Mouse (Mus musculus) kidney, embryonic 15.5 days (tissue): ENCODE results near the gene Arhgef7. TPM values are rescaled to one million over a fixed set of nuclear protein-coding genes. Genes with fewer than 3 reads are reported as not detected.
A peak's percentile ranks its signal among the peaks of the same experiment; 100 is the strongest.

ENCODE experiments used
- ATAC-seq: fragments of 200-750 bp; cut with Nextera tagmentation; replicated peaks from 2 replicates; pipeline ENCODE4 v1.8.0; 2017; ENCODE audit warnings: moderate TSS enrichment; ENCODE audit not compliant: low FRiP score
- H3K27ac ChIP-seq: fragments of 300-500 bp; sonication (generic); 2 replicates; pipeline ENCODE4 v1.5.1; 2015; ENCODE audit warnings: mild to moderate bottlenecking, inconsistent platforms
- H3K27me3 ChIP-seq: fragments of 300-500 bp; sonication (generic); 2 replicates; pipeline ENCODE4 v1.6.1; 2015; ENCODE audit warnings: inconsistent platforms
- H3K36me3 ChIP-seq: fragments of 300-500 bp; sonication (generic); 2 replicates; pipeline ENCODE4 v1.6.1; 2015; ENCODE audit warnings: inconsistent platforms
- H3K4me1 ChIP-seq: fragments of 300-500 bp; sonication (generic); 2 replicates; pipeline ENCODE4 v1.6.1; 2015; ENCODE audit warnings: inconsistent platforms
- H3K4me2 ChIP-seq: fragments of 300-500 bp; sonication (generic); 2 replicates; pipeline ENCODE4 v1.6.1; 2015; ENCODE audit warnings: moderate library complexity, mild to moderate bottlenecking, inconsistent platforms
- H3K4me3 ChIP-seq: fragments of 300-500 bp; sonication (generic); replicated peaks from 2 replicates; pipeline ENCODE4 v1.5.1; 2015; ENCODE audit warnings: mild to moderate bottlenecking, inconsistent platforms
- H3K9ac ChIP-seq: fragments of 300-500 bp; sonication (generic); 2 replicates; pipeline ENCODE4 v1.6.1; 2015; ENCODE audit warnings: mild to moderate bottlenecking, inconsistent platforms
- H3K9me3 ChIP-seq: fragments of 300-500 bp; sonication (generic); replicated peaks from 2 replicates; pipeline ENCODE4 v1.6.1; 2016; ENCODE audit warnings: inconsistent platforms
- WGBS: fragments of 180-500 bp; shearing (Covaris S2); methylation state at CpG from one replicate; pipeline ENCODE4 v1.1.7; 2015; ENCODE audit warnings: mixed read lengths; 5-methylcytosine and 5-hydroxymethylcytosine counted together
- polyA plus RNA-seq: library from polyadenylated mRNA; unstranded; fragments of >200 nt; fragmentation: Nextera tagmentation; extraction: Ambion mirVana; gene quantifications from 2 replicates; pipeline ENCODE4 v1.2.1, GENCODE M21; 2015

Gene Arhgef7
- polyA plus RNA-seq = 38.6 and 40.1 TPM in 2 replicates

DNA sequence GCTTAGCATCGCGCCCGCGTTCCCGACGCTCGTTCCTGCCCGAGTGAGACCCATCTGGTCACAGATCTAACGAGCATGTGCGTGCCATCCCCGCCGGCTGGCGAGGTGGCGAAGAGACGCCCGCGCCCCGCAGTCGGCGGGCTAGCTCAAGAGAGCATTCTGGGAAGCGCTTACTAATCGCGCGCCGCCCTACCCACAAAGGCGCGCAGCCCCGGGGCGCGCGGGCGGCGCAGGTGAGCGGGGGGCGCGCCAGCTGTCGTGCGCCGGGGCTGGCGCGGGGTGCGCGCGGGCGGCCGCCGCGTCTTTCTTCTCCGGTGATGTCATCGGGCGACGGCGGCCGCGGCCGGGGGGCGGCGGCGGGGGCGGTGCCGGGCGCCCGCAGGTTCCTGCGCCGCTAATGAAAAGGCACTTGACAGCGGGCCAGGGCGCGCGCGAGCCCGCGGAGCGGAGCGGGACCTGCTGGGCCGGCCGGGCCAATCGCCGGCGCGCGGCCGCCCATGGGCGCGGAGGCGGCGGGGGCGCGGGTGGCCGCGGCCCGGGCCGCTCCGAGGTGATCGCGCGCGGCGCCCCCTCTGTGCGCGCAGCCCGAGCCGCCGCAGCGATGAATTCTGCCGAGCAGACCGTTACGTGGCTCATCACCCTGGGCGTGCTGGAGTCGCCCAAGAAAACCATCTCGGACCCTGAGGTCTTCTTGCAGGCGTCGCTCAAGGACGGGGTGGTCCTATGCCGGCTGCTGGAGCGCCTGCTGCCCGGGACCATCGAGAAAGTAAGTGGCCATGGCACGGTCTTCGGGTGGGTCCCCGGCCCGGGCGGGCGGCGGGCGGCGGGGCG, at the start of gene Arhgef7:
Gene Arhgef7, plus strand, starts transcription at position 71 of the 831 bp plus-strand sequence.
- H3K27ac ChIP-seq = no peak within 1 kb of the TSS
- H3K4me1 ChIP-seq = peaks cover 17% of the 10 kb centered on the region
- under 1% methylated on average over 95 of the region's 127 CpGs for WGBS
- H3K4me3 ChIP-seq = peak within 1 kb of the TSS; percentile 60
- H3K9me3 ChIP-seq = no peaks in the 10 kb centered on the region
- no peaks in the 10 kb centered on the region for H3K36me3 ChIP-seq
- ATAC-seq = peak; percentile 73
- peak within 1 kb of the TSS; percentile 55 for H3K9ac ChIP-seq
- peaks cover 85% of the 10 kb centered on the region for H3K27me3 ChIP-seq
- peak within 1 kb of the TSS; percentile 97 for H3K4me2 ChIP-seq

DNA sequence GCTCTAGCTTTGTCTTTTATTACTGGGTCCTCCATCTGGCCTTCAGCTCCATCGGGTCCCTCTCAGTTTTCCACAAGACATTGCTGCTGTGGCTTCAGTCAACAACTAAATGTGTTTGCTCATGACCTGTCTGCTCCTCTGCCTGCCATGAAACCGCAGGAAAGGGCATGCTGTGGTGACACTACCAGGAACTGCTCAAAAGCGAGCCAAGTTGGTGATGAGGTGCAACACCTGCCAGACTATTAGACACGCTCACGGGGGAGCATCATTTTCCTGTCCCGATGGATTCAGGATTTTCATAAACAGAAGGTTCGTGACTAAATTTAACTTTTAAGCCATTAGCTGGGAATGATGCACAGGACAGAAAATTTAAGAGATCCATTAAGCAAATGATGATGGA, 43.0 kb upstream of the Arhgef7 start:
- no peak overlapping the region for H3K9ac ChIP-seq
- no peak overlapping the region for H3K4me2 ChIP-seq
- H3K4me1 ChIP-seq = no peaks in the 10 kb centered on the region
- no peaks in the 10 kb centered on the region for H3K27me3 ChIP-seq
- no peak overlapping the region for H3K27ac ChIP-seq
- H3K36me3 ChIP-seq = no peaks in the 10 kb centered on the region
- H3K9me3 ChIP-seq = no peaks in the 10 kb centered on the region
- H3K4me3 ChIP-seq = no peak overlapping the region
- ATAC-seq = no peak
- 84% methylated on average over 7 of the region's 7 CpGs for WGBS

DNA sequence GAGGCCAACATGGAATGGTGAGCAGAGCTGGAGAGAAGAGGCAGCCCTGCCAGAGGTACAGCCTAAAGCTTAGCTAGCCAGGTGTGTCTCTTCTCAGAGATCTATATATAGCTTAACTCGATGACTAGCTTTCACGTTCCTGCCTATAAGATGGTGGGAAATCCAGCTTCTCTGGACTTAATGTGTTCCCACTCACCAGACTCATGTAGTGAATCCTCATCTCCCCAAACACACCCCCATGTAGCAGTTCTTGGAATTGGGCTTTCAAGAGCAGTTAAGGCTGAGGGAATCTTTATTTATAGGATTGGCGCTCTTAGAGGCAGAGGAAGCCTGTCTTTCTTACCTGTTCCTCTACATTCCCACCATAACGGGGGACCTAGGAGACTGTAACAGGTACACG, 40.3 kb upstream of the Arhgef7 start:
- no peaks in the 10 kb centered on the region for H3K4me1 ChIP-seq
- H3K36me3 ChIP-seq = no peaks in the 10 kb centered on the region
- H3K9me3 ChIP-seq = no peaks in the 10 kb centered on the region
- H3K4me3 ChIP-seq = no peak overlapping the region
- 87% methylated on average over 5 of the region's 5 CpGs for whole genome bisulfite sequencing
- no peak for ATAC-seq
- no peaks in the 10 kb centered on the region for H3K27me3 ChIP-seq
- H3K4me2 ChIP-seq = no peak overlapping the region
- no peak overlapping the region for H3K9ac ChIP-seq
- H3K27ac ChIP-seq = no peak overlapping the region

DNA sequence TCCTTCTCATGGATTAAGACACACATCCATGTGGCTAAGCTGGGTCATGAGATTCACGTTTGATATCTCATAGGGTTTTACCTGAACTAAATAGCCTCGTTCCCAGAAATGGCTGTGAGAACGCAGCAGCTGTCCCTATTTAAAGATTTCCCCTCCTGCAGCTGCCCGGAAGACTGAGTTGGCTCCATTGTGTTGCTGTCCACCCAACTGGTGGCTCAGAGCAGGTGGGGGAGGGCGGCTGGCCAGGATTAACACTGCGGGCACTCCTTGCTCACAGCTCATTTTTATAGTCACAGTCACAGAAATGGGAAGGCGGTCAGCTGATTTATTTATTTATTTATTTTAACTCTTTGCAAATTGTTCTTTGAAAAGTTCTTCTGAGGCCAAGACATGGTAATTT, 37.6 kb upstream of the Arhgef7 start:
- no peak overlapping the region for H3K27ac ChIP-seq
- H3K4me3 ChIP-seq = no peak overlapping the region
- WGBS = 66% methylated on average over 7 of the region's 7 CpGs
- H3K27me3 ChIP-seq = no peaks in the 10 kb centered on the region
- no peaks in the 10 kb centered on the region for H3K36me3 ChIP-seq
- H3K9ac ChIP-seq = no peak overlapping the region
- H3K9me3 ChIP-seq = no peaks in the 10 kb centered on the region
- ATAC-seq = no peak
- H3K4me1 ChIP-seq = no peaks in the 10 kb centered on the region
- H3K4me2 ChIP-seq = no peak overlapping the region

DNA sequence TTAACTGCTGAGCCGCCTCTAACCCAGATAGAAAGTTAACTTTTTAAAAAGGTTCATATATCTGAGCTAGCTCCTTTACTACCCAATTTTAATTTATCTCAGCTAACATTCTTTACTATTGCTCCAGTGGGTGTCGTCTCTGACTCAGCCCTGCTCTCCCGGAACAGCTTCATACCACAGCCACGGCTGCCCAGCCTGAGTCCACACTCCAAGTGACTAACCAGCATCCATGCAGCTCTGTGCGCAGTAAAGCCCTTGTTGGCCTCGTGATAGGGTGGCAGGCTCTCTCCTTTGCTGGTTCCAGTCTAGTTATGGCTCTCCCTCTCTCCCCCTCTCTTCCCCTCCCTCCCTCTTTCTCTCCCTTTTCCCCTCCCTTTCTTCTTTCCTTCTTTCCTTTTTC, 36.2 kb upstream of the Arhgef7 start:
- no peaks in the 10 kb centered on the region for H3K27me3 ChIP-seq
- H3K4me1 ChIP-seq = no peaks in the 10 kb centered on the region
- H3K27ac ChIP-seq = no peak overlapping the region
- H3K4me3 ChIP-seq = no peak overlapping the region
- no peaks in the 10 kb centered on the region for H3K9me3 ChIP-seq
- no peak overlapping the region for H3K4me2 ChIP-seq
- WGBS = 84% methylated on average over 6 of the region's 6 CpGs
- H3K9ac ChIP-seq = no peak overlapping the region
- ATAC-seq = no peak
- H3K36me3 ChIP-seq = no peaks in the 10 kb centered on the region

DNA sequence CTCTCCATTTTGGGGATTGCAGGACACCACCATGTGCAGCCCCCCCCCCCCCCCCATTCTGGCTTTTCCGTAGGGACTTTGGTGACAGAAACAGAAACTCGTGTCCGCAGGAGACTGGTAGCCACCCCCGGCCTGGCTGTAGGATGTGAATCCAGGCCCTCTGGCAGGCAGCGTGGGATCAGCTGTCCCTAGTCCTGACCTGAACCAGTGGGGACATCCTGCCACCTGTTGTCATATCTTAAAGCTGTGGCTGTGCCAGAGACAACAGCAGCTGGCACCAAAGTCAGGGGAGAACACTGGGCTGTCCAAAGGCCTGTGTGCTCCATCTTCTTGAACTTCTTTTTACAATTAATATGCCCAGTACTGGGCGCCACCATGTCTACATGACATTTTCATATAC, 35.8 kb upstream of the Arhgef7 start:
- Histone ChIP-seq H3K36me3 (no peaks in the 10 kb centered on the region), H3K4me3 (no peak overlapping the region), H3K9me3 (no peaks in the 10 kb centered on the region), H3K27me3 (no peaks in the 10 kb centered on the region), H3K27ac (no peak overlapping the region), H3K4me1 (no peaks in the 10 kb centered on the region), H3K9ac (no peak overlapping the region), H3K4me2 (no peak overlapping the region)
- no peak for ATAC-seq
- 81% methylated on average over 6 of the region's 6 CpGs for WGBS

DNA sequence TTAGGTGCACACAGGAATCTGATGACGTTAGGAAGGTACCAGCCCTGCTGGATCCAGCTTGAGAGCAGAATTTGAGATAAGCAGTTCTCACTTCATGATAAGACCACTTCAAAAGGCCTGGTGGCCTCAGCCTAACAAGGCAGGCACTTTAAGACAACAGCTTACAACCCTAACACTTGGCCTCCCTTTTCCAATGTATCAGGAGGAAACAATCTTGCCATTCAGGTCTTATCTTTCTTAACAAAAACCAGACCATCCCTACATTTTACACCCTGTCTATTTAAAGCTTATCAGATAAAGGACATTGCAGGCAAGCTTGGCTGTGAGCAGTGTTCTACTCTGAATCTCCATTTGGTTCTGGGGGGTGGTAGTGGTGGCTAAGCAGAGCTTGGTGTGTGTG, 35.1 kb upstream of the Arhgef7 start:
- no peak for ATAC-seq
- Histone ChIP-seq H3K27me3 (0 out of 2 replicates have a peak, but pooled peaks cover under 1% of the 10 kb centered on the region), H3K36me3 (no peaks in the 10 kb centered on the region), H3K27ac (no peak overlapping the region), H3K9ac (no peak overlapping the region), H3K4me1 (no peaks in the 10 kb centered on the region), H3K4me2 (no peak overlapping the region), H3K4me3 (no peak overlapping the region), H3K9me3 (no peaks in the 10 kb centered on the region)
- 80% methylated on average over 1 of the region's 1 CpGs for WGBS

DNA sequence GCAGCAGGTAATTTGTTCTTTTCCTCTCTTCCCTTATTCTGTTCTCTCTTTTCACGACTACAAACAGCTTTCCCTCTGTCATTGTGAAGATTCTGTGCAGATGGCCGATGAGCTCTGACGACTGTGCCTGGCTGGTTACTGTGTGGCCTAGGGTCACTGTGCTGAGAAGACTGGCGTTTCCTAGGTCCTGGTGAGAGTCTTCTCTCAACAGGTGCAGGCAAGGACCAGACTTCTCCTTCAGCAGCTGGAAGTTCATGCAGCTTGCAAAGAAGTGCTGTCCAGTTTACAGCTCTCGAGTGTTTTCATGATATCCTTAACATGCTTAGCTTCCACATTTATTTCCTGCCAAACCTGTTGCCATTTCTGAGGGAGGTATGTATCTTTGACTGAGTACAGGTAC, 33.5 kb upstream of the Arhgef7 start:
- Histone ChIP-seq H3K4me1 (no peaks in the 10 kb centered on the region), H3K27ac (no peak overlapping the region), H3K4me3 (no peak overlapping the region), H3K27me3 (0 out of 2 replicates have a peak, but pooled peaks cover 3% of the 10 kb centered on the region), H3K36me3 (no peaks in the 10 kb centered on the region), H3K9ac (no peak overlapping the region), H3K9me3 (no peaks in the 10 kb centered on the region), H3K4me2 (no peak overlapping the region)
- no peak for ATAC-seq
- 67% methylated on average over 5 of the region's 5 CpGs for WGBS

DNA sequence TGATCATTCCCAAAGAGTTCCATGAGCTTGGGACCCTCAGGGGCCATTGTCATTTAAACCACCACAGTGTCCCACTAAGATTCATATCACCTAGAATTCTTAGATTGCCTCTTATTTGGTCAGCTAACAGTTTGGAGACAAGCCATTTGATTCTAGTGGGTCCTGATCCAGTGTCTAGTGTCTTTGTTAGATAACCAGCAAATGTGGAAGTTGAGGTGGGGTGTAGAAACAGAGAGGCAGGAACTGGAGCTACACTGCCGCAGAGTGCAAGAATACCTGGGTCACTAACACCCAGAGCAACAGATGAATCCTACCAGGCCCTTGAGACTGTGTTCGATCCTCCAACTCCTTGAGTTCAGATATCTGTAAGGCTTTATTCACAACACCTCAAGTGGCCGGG, 31.3 kb upstream of the Arhgef7 start:
- Histone ChIP-seq H3K27me3 (peaks cover 10% of the 10 kb centered on the region; the same call in 1 of the 2 replicates), H3K4me1 (peaks cover 13% of the 10 kb centered on the region), H3K4me2 (no peak overlapping the region), H3K9me3 (no peaks in the 10 kb centered on the region), H3K9ac (no peak overlapping the region), H3K4me3 (no peak overlapping the region), H3K27ac (no peak overlapping the region), H3K36me3 (no peaks in the 10 kb centered on the region)
- no peak for ATAC-seq
- 91% methylated on average over 3 of the region's 3 CpGs for WGBS

DNA sequence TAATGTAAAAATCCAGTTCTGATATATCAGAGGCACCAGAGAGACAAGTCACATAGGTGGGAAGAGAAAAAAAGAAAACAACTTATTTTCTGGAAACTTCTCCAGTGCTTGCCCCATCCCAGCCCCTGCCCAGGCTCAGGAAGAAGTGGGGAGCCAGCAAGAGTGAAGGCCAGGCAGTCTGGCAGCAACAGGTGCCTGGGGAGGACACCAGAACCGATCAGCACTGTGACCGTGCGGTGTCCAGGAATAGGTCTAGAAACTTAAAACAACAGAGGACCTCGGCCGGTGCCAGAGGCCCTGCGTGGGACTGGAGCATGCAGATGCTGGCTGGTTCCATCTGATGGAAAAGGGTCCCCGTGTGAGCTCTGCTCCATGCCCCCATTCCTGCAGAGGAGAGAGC, 30.1 kb upstream of the Arhgef7 start:
- H3K27ac ChIP-seq = no peak overlapping the region
- H3K4me3 ChIP-seq = no peak overlapping the region
- WGBS = 86% methylated on average over 7 of the region's 7 CpGs
- H3K4me2 ChIP-seq = no peak overlapping the region
- H3K36me3 ChIP-seq = no peaks in the 10 kb centered on the region
- H3K9ac ChIP-seq = no peak overlapping the region
- H3K4me1 ChIP-seq = peaks cover 13% of the 10 kb centered on the region
- H3K9me3 ChIP-seq = no peaks in the 10 kb centered on the region
- ATAC-seq = no peak
- H3K27me3 ChIP-seq = peaks cover 10% of the 10 kb centered on the region; the same call in 1 of the 2 replicates

DNA sequence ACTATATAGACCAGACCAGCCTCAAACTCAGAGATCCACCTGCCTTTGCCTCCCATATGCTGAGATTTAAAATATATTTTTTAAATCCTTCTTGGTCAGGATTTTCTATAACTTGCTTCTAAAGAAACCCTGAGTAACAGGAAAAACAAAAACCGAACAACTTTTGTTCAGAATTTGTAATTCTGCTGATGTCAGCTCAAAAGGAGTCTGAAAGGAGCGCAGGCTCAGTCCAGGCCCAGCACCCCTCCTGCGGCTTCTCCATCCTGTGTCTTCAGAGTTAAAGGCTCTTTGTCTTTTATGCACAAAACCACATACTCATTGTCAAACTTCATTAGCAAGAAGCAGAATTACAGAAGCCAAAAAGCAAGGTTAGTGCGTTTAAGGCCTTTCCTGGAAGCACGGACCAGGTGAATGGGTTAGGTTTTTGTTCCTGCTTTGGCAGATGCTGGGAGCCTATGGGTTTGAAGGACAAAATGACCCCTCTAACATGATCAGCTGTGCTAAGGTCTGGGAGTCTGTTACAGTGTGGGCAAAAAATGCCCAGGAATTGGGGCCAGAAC, 28.0 kb upstream of the Arhgef7 start:
- H3K9me3 ChIP-seq = no peaks in the 10 kb centered on the region
- peaks cover 13% of the 10 kb centered on the region for H3K4me1 ChIP-seq
- 0 out of 2 replicates have a peak overlapping the region, but pooled peaks have one; percentile 59 for H3K4me2 ChIP-seq
- peaks cover 10% of the 10 kb centered on the region; the same call in 1 of the 2 replicates for H3K27me3 ChIP-seq
- no peaks in the 10 kb centered on the region for H3K36me3 ChIP-seq
- H3K9ac ChIP-seq = no peak overlapping the region
- no peak for ATAC-seq
- no peak overlapping the region for H3K4me3 ChIP-seq
- WGBS = 85% methylated on average over 5 of the region's 5 CpGs
- H3K27ac ChIP-seq = no peak overlapping the region
